Mouse (Mus musculus): ENCODE measurements around the gene Pim1.
"Not testable (repeated sequence)": the region's sequence is repeated elsewhere in the genome, so short reads cannot be mapped to it uniquely, and the experiment has no call there.

DNA sequence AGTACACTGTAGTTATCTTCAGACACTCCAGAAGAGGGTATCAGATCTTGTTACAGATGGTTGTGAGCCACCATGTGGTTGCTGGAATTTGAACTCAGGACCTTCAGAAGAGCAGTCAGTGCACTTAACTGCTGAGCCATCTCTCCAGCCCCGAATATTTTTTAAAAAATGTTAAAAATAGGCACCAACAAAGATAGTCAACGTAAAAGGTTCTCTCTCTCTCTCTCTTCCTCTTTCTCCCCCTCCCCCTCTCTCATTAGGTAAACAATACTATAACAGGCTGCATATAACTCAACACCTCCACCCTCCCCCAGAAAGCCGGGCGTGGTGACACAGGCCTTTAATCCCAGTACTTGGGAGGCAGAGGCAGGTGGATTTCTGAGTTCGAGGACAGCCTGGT is 28.1 kb downstream of the Pim1 start:
- TF ChIP-seq JUN (IDR thresholded peaks at IDR 0.05; ENCODE audit: insufficient read depth, low read depth, low read length); CTCF (conservative IDR thresholded peaks at IDR 0.05 in 1 of 2, IDR thresholded peaks at IDR 0.05 in 1 of 2; ENCODE audit: low read depth in 2 of 2, low read length in 2 of 2); HCFC1 (IDR thresholded peaks at IDR 0.05; ENCODE audit: low read depth, low read length); EP300 (IDR thresholded peaks at IDR 0.05; ENCODE audit: low read length); NELFE (IDR thresholded peaks at IDR 0.05; ENCODE audit: low read depth, low read length): not testable (repeated sequence)

Measured in CH12.LX (cell line).